Mouse (Mus musculus) T-helper 2 cell (primary cell): ENCODE measurements around the gene Dtx4.

Experiments used
- in situ Hi-C: fragments of 300-600 bp; cut with MboI, MseI; formaldehyde crosslinking; loops from one replicate; pipeline ENCODE4 v1.15.1; 2025; ENCODE audit warnings: high pct_unique_total_duplicates

Dtx4 gene

GRCm38 (mm10) chr19:12494972-12495535, 6.2 kb downstream of the Dtx4 start:
- in situ Hi-C loops = no loop called here

DNA sequence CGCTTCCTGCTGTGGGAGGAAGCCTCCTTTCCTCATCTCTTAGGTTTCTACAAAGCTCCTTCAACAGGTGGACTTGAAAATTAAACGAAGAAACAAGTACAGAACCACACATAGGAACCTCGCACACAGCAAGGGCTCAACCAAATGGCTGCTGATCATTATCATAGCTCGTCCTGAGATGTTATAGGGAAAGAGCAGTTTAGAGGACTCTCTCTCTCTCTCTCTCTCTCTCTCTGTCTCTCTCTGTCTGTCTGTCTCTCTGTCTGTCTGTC, 7.1 kb downstream of the Dtx4 start:
- in situ Hi-C loops = no loop called here

DNA sequence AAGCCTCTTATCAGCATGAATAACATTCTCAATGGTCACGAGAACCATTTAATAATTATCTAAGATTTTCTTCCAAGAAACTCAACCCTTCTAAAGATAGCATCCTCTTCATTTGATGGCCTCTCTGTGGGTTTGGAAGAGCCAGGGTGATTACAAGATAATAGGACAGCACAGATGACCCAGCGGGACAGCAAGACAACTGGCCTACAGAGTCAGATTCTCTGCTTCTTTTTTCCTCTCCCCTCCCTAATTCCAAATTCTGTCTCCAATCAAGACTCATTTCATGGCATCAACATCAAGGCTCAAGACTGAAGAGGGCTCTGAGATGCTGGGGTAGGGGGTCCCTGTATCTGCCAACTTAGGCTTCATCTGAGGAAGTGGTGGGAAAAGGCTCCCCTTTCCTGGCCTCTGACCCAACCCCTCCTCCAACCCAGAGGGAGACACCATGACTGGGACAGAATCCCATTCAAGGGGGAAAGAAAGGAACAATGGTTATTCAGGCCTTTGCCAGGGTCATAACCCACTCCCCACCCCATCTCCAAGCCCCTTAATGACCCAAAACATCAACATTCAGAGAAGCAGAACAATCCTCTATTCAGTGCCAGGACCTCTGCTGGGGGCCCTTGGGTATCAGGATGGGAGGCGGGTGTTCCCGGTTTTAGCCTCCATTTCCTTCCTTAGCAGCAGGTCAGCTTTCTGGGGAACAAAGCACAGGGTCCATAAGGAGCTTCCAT, 7.6 kb downstream of the Dtx4 start:
- in situ Hi-C loops = no loop called here

GRCm38 (mm10) chr19:12491636-12492035, 9.6 kb downstream of the Dtx4 start:
- in situ Hi-C loops = no loop called here

- in situ Hi-C loops = no loop called here
Measured at GRCm38 (mm10) chr19:12489675-12490570, 11.3 kb downstream of the Dtx4 start.

- in situ Hi-C loops = no loop called here
Measured at GRCm38 (mm10) chr19:12488969-12489674, 12.1 kb downstream of the Dtx4 start.

DNA sequence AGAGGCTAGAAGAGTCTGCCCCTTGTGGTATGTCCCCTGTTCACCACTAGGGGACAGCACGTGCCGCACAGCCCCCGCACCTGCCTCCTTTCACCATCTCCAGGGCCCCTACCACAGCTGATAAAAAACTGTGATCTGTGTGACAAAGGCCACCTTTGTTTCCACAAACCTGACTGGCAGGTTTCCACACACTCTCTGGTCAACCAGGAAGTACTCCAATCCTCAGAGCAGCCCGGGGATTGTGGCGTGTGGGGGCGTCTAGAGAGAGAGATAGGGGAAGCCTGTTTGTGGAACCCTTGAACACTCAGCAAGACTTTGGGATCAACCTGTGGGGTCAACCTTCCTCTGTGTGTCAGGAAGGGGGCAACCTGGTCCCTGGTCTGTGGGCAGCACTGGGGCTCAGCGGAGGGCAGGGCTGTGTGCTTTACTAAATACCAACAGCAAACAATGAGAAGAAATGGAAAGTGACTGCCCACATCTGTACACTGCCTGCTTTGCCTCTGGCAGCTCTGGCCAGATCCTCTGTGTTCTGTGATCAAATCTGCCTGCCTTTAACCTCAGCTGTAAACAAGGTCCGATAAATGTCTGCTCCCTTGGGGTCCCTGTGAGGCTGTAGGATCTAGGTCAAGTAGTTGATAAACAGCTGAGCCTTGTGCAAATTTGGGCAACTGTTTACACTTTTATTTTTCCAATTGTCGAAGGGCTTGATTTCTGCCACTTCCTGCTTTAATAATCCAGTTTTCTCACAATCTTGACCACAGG, 12.9 kb downstream of the Dtx4 start:
- in situ Hi-C loops = no loop called here

GRCm38 (mm10) chr19:12487511-12488204, 13.6 kb downstream of the Dtx4 start:
- in situ Hi-C loops = no loop called here

- in situ Hi-C loops = no loop called here
Measured at GRCm38 (mm10) chr19:12486875-12487274, 14.4 kb downstream of the Dtx4 start.

DNA sequence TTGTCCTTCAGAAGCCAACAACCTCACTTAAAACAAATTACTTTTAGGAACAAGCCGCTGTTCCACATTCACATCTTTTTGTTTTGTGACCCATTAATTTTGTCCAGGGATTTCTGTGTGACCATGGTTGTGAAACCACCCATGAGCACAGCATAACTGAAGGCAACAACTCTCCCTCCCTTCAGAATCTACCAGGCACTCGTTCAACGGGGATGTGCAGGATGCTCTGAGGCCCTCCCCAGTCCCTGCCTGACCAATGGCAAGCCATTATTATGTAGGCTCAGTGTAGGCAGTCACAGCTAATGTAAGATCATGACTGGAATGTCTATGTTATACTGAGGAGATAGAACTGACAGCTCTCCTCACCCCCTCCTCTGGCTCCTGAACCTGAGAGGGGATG, 15.6 kb downstream of the Dtx4 start:
- in situ Hi-C loops = no loop called here

DNA sequence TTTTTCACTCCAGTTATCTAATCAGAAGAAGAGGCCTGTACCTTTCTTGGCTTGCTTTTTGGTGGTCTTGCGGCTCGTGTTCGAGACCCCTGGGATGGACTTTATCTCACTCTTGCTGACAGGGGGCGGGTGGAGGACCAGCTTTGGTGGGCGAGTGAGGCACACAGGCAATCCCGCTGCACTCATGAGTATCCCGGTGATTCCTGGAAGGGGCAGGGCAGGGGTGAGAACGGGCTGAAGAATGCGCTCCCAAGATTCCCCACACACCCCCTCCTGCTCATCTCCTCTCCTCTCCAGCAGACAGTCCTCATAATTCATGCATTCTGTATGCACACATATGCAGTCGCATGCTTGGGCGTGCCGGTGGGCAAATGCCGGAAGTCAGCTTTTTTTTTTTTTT, 16.0 kb downstream of the Dtx4 start:
- in situ Hi-C loops = no loop called here

DNA sequence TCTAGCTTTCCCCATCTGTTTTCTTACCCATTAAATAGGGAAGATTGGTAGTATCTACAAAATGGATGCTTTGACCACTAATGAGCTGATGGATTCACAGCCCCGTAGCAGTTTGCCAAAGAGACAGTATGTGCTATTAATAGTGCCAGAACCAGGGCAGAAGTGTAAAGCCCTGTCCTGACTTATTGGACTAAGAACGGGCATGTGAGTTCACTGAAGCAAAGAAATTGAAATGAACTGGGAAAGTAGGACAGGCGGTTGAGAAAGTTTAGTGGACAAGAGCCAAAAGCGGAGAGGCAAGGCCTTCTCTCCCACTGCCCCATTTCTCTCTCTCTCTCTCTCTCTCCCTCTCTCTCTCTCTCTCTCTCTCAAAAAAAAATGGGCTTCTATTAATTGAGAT, 17.0 kb downstream of the Dtx4 start:
- in situ Hi-C loops = no loop called here

- in situ Hi-C loops = no loop called here
Measured at GRCm38 (mm10) chr19:12483782-12484181, 17.5 kb downstream of the Dtx4 start.

DNA sequence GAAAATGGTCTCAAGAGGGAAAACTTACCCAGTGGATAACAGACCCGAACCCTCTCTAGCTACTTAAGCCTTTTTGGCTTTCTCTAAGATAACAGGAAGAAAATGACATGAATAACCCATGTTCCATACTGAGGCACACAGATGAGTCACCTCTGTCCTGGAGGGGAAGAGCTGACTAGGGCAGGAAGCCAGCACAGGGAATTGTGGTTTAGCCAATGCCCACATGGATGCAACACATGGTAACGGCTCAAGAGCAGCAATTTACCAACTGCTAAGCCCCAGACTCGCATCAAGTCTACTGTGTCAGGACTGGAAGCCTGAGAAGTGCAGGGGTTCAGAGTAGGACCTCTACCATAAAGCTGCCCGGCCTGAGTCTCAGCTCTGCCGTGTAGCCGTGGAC, 22.9 kb downstream of the Dtx4 start:
- in situ Hi-C loops = no loop called here

DNA sequence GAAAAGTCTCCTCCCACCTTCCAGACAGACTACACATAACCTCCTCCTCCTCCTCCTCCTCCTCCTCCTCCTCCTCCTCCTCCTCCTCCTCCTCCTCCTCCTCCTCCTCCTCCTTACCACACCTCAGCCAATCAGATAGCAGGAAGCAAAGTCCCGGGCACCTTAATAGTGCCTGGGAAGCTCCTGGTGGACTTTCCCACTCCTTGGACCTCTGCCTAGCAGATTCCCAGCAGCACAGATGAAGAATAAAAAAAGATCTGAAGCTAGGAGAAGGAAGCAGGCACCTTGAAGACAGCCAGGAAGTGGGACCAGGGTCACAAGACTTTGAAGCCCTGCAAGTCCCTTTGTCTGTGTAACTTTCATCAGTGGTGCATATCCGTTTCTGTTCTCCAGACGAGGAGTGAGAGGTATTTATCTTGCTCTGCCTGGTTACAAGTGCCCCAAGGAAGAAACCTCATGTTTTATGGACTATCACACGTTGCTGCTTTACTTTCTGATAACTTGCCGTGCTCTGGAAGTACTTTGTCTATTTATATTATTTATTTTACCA, 24.5 kb downstream of the Dtx4 start:
- in situ Hi-C loops = no loop called here

- in situ Hi-C loops = no loop called here
Measured at GRCm38 (mm10) chr19:12475380-12476250, 25.6 kb downstream of the Dtx4 start.

- in situ Hi-C loops = no loop called here
Measured at GRCm38 (mm10) chr19:12473951-12474350, 27.3 kb downstream of the Dtx4 start.

DNA sequence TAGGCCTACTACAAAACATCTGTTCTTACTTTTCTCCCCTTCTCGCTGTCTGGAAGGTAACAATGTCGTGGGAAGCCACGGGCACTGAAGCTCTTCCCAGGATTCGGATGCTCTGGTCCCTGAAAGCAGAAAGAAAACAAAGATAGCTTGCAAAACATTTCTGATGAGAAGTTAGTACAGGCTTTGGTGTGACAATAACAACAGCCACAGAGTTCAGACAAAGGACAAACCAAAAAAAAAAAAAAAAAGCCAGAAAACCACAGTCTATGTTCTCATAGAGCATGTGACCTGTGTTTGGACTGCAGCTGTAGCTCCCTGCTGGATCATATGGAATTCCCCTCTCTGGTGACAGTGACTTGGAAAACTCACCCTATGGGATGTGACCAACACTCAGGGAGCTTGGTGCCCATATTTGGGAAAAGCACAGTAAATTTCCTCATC, 28.0 kb downstream of the Dtx4 start:
- in situ Hi-C loops = no loop called here

DNA sequence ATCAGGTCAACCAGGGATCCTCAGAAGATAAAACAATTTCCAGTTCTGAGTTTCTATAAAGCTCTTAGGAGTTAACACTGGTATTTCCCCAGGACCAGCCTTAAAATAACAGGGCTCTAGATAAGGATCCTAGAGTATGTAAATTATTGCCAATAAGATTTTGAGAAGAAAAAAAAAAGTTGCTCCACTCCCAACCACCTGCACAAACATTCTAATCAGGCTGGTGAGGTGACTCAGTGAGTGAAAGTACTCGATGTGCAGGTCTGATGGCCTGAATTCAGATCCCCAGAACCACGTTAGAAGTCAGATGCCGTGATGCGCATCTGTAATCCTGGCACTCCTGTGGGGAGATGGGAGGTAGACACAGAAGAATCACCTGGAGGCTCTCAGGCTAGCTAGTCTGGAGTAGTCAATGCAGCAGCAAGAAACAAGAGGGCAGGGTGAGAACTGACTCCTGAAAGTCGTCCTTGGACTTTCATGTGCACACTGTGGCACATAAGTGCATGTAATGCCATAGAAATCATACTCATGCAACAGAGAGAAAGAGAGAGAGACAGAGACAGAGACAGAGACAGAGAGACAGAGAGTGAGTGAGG, 28.8 kb downstream of the Dtx4 start:
- in situ Hi-C loops = no loop called here
